Mouse (Mus musculus): ENCODE measurements at regions not wholly inside any gene's neighbourhood (a gene's known extent, or its start where the extent isn't known, plus 50 kb on each side); places are given as distances from the start of the nearest gene placed in this dataset.

GRCm38 (mm10) chr6:117580951-117581350 is 260.0 kb upstream of the Zfp637 start:
- Histone ChIP-seq H3K27ac (replicated peaks; ENCODE audit: low read depth, low read length) (no peak overlapping the region), H3K36me3 (ENCODE audit: control insufficient read depth, insufficient read depth, low read length) (no peaks in the 10 kb centered on the region), H3K4me1 (ENCODE audit: control insufficient read depth, insufficient read depth, low read length) (no peaks in the 10 kb centered on the region), H3K27me3 (ENCODE audit: control insufficient read depth, insufficient read depth, low read length) (no peaks in the 10 kb centered on the region), H3K4me3 (ENCODE audit: low read depth, low read length) (no peak overlapping the region), H3K9ac (ENCODE audit: low read length) (no peak overlapping the region), H3K4me2 (ENCODE audit: low read depth, severe bottlenecking) (no peak overlapping the region), H3K9me3 (ENCODE audit: control insufficient read depth, low read length) (no peaks in the 10 kb centered on the region)
- ATAC-seq (ENCODE audit: insufficient number of reproducible peaks, low FRiP score, low TSS enrichment, low read depth) (no peak), DNase-seq (ENCODE audit: low spot score) (peak; percentile 13)
- WGBS = 70% methylated on average over 2 of the region's 2 CpGs

GRCm38 (mm10) chr6:117583121-117583520 is 257.9 kb upstream of the Zfp637 start:
- Histone ChIP-seq H3K4me1 (ENCODE audit: control insufficient read depth, insufficient read depth, low read length) (no peaks in the 10 kb centered on the region), H3K27me3 (ENCODE audit: control insufficient read depth, insufficient read depth, low read length) (no peaks in the 10 kb centered on the region), H3K36me3 (ENCODE audit: control insufficient read depth, insufficient read depth, low read length) (no peaks in the 10 kb centered on the region), H3K4me2 (ENCODE audit: low read depth, severe bottlenecking) (no peak overlapping the region), H3K4me3 (ENCODE audit: low read depth, low read length) (no peak overlapping the region), H3K9ac (ENCODE audit: low read length) (no peak overlapping the region), H3K27ac (replicated peaks; ENCODE audit: low read depth, low read length) (no peak overlapping the region), H3K9me3 (ENCODE audit: control insufficient read depth, low read length) (no peaks in the 10 kb centered on the region)
- 91% methylated on average over 11 of the region's 11 CpGs for WGBS
- ATAC-seq (ENCODE audit: insufficient number of reproducible peaks, low FRiP score, low TSS enrichment, low read depth) (no peak), DNase-seq (ENCODE audit: low spot score) (peak; percentile 18)

GRCm38 (mm10) chr6:117584563-117584962 is 256.4 kb upstream of the Zfp637 start:
- WGBS = 95% methylated on average over 5 of the region's 5 CpGs
- H3K4me1 ChIP-seq (ENCODE audit: control insufficient read depth, insufficient read depth, low read length) = no peaks in the 10 kb centered on the region

GRCm38 (mm10) chr6:117596166-117596840 is 244.7 kb upstream of the Zfp637 start:
- peak; percentile 16 for DNase-seq (ENCODE audit: low spot score)
- Histone ChIP-seq H3K36me3 (ENCODE audit: control insufficient read depth, insufficient read depth, low read length) (no peaks in the 10 kb centered on the region), H3K4me1 (ENCODE audit: control insufficient read depth, insufficient read depth, low read length) (no peaks in the 10 kb centered on the region), H3K27ac (replicated peaks; ENCODE audit: low read depth, low read length) (no peak overlapping the region), H3K9ac (ENCODE audit: low read length) (no peak overlapping the region), H3K27me3 (ENCODE audit: control insufficient read depth, insufficient read depth, low read length) (no peaks in the 10 kb centered on the region), H3K4me2 (ENCODE audit: low read depth, severe bottlenecking) (no peak overlapping the region), H3K9me3 (ENCODE audit: control insufficient read depth, low read length) (no peaks in the 10 kb centered on the region), H3K4me3 (ENCODE audit: low read depth, low read length) (no peak overlapping the region)
- ATAC-seq (ENCODE audit: insufficient number of reproducible peaks, low FRiP score, low TSS enrichment, low read depth) = no peak
- 79% methylated on average over 8 of the region's 8 CpGs for WGBS

More at GRCm38 (mm10) chr6:117584563-117584962, 256.4 kb upstream of the Zfp637 start:
- H3K36me3 ChIP-seq (ENCODE audit: control insufficient read depth, insufficient read depth, low read length) = no peaks in the 10 kb centered on the region
- H3K4me2 ChIP-seq (ENCODE audit: low read depth, severe bottlenecking) = no peak overlapping the region
- DNase-seq (ENCODE audit: low spot score) (no peak), ATAC-seq (ENCODE audit: insufficient number of reproducible peaks, low FRiP score, low TSS enrichment, low read depth) (no peak)
- H3K9ac ChIP-seq (ENCODE audit: low read length) = no peak overlapping the region
- no peak overlapping the region for H3K4me3 ChIP-seq (ENCODE audit: low read depth, low read length)
- no peak overlapping the region for H3K27ac ChIP-seq (replicated peaks; ENCODE audit: low read depth, low read length)
- no peaks in the 10 kb centered on the region for H3K27me3 ChIP-seq (ENCODE audit: control insufficient read depth, insufficient read depth, low read length)
- H3K9me3 ChIP-seq (ENCODE audit: control insufficient read depth, low read length) = no peaks in the 10 kb centered on the region

GRCm38 (mm10) chr6:117604834-117605233 is 236.1 kb upstream of the Zfp637 start:
- 82% methylated on average over 2 of the region's 2 CpGs for WGBS
- H3K9ac ChIP-seq (ENCODE audit: low read length) = no peak overlapping the region
- no peak overlapping the region for H3K4me3 ChIP-seq (ENCODE audit: low read depth, low read length)
- H3K9me3 ChIP-seq (ENCODE audit: control insufficient read depth, low read length) = 0 out of 2 replicates have a peak, but pooled peaks cover 3% of the 10 kb centered on the region
- H3K27me3 ChIP-seq (ENCODE audit: control insufficient read depth, insufficient read depth, low read length) = no peaks in the 10 kb centered on the region
- H3K27ac ChIP-seq (replicated peaks; ENCODE audit: low read depth, low read length) = no peak overlapping the region
- DNase-seq (ENCODE audit: low spot score) (peak; percentile 9), ATAC-seq (ENCODE audit: insufficient number of reproducible peaks, low FRiP score, low TSS enrichment, low read depth) (no peak)
- peaks cover 6% of the 10 kb centered on the region for H3K4me1 ChIP-seq (ENCODE audit: control insufficient read depth, insufficient read depth, low read length)
- no peaks in the 10 kb centered on the region for H3K36me3 ChIP-seq (ENCODE audit: control insufficient read depth, insufficient read depth, low read length)
- no peak overlapping the region for H3K4me2 ChIP-seq (ENCODE audit: low read depth, severe bottlenecking)

- Histone ChIP-seq H3K27me3 (ENCODE audit: control insufficient read depth, insufficient read depth, low read length) (no peaks in the 10 kb centered on the region), H3K9me3 (ENCODE audit: control insufficient read depth, low read length) (0 out of 2 replicates have a peak, but pooled peaks cover 3% of the 10 kb centered on the region), H3K36me3 (ENCODE audit: control insufficient read depth, insufficient read depth, low read length) (no peaks in the 10 kb centered on the region), H3K4me1 (ENCODE audit: control insufficient read depth, insufficient read depth, low read length) (peaks cover 9% of the 10 kb centered on the region), H3K4me2 (ENCODE audit: low read depth, severe bottlenecking) (no peak overlapping the region), H3K27ac (replicated peaks; ENCODE audit: low read depth, low read length) (no peak overlapping the region), H3K4me3 (ENCODE audit: low read depth, low read length) (no peak overlapping the region), H3K9ac (ENCODE audit: low read length) (no peak overlapping the region)
- ATAC-seq (ENCODE audit: insufficient number of reproducible peaks, low FRiP score, low TSS enrichment, low read depth) (no peak), DNase-seq (ENCODE audit: low spot score) (peak; percentile 7)
- 71% methylated on average over 4 of the region's 4 CpGs for WGBS
Observed at GRCm38 (mm10) chr6:117605685-117606084, 235.3 kb upstream of the Zfp637 start.

GRCm38 (mm10) chr6:117606211-117606610 is 234.8 kb upstream of the Zfp637 start:
- no peak overlapping the region for H3K4me2 ChIP-seq (ENCODE audit: low read depth, severe bottlenecking)
- H3K9me3 ChIP-seq (ENCODE audit: control insufficient read depth, low read length) = 0 out of 2 replicates have a peak, but pooled peaks cover 3% of the 10 kb centered on the region
- 87% methylated on average over 6 of the region's 6 CpGs for WGBS
- H3K27me3 ChIP-seq (ENCODE audit: control insufficient read depth, insufficient read depth, low read length) = no peaks in the 10 kb centered on the region
- H3K4me1 ChIP-seq (ENCODE audit: control insufficient read depth, insufficient read depth, low read length) = peaks cover 10% of the 10 kb centered on the region
- H3K36me3 ChIP-seq (ENCODE audit: control insufficient read depth, insufficient read depth, low read length) = no peaks in the 10 kb centered on the region
- no peak overlapping the region for H3K4me3 ChIP-seq (ENCODE audit: low read depth, low read length)
- no peak overlapping the region for H3K9ac ChIP-seq (ENCODE audit: low read length)
- ATAC-seq (ENCODE audit: insufficient number of reproducible peaks, low FRiP score, low TSS enrichment, low read depth) (no peak), DNase-seq (ENCODE audit: low spot score) (no peak)
- no peak overlapping the region for H3K27ac ChIP-seq (replicated peaks; ENCODE audit: low read depth, low read length)

- 79% methylated on average over 5 of the region's 5 CpGs for WGBS
- Histone ChIP-seq H3K9me3 (ENCODE audit: control insufficient read depth, low read length) (0 out of 2 replicates have a peak, but pooled peaks cover 3% of the 10 kb centered on the region), H3K4me2 (ENCODE audit: low read depth, severe bottlenecking) (no peak overlapping the region), H3K36me3 (ENCODE audit: control insufficient read depth, insufficient read depth, low read length) (no peaks in the 10 kb centered on the region), H3K4me1 (ENCODE audit: control insufficient read depth, insufficient read depth, low read length) (peaks cover 14% of the 10 kb centered on the region), H3K4me3 (ENCODE audit: low read depth, low read length) (no peak overlapping the region), H3K27me3 (ENCODE audit: control insufficient read depth, insufficient read depth, low read length) (no peaks in the 10 kb centered on the region), H3K27ac (replicated peaks; ENCODE audit: low read depth, low read length) (no peak overlapping the region), H3K9ac (ENCODE audit: low read length) (no peak overlapping the region)
- DNase-seq (ENCODE audit: low spot score) (peak; percentile 13), ATAC-seq (ENCODE audit: insufficient number of reproducible peaks, low FRiP score, low TSS enrichment, low read depth) (no peak)
Observed at GRCm38 (mm10) chr6:117607023-117607422, 234.0 kb upstream of the Zfp637 start.

All from limb, embryonic 11.5 days (tissue).